Mouse (Mus musculus): ENCODE measurements around the gene Slc43a3. TPM values are rescaled to one million over a fixed set of nuclear protein-coding genes. Genes with fewer than 3 reads are reported as not detected.
A peak's percentile ranks its signal among the peaks of the same experiment; 100 is the strongest.
"Not testable (repeated sequence)": the region's sequence is repeated elsewhere in the genome, so short reads cannot be mapped to it uniquely, and the experiment has no call there.

Slc43a3 gene
- 29.1 and 30.0 TPM in 2 replicates for polyA plus RNA-seq (2015; fragmentation: Nextera tagmentation; extraction: Ambion mirVana)

GRCm38 (mm10) chr2:84936474-84937429 is at the start of gene Slc43a3:
Gene Slc43a3, plus strand, starts transcription at chr2:84936579.
- DNase-seq (ENCODE audit: low spot score) = peak; percentile 64

GRCm38 (mm10) chr2:84886821-84887281 is 49.5 kb upstream of the Slc43a3 start:
- no peak for DNase-seq (ENCODE audit: low spot score)

- DNase-seq (ENCODE audit: low spot score) = peak; percentile 58
These were observed 48.7 kb upstream of the Slc43a3 start for GRCm38 (mm10) chr2:84887411-84888271.

GRCm38 (mm10) chr2:84888657-84889315 is 47.6 kb upstream of the Slc43a3 start:
- DNase-seq (ENCODE audit: low spot score) = peak; percentile 79

GRCm38 (mm10) chr2:84889316-84890044 is 46.9 kb upstream of the Slc43a3 start:
- DNase-seq (ENCODE audit: low spot score) = peak; percentile 37

GRCm38 (mm10) chr2:84890045-84890340 is 46.4 kb upstream of the Slc43a3 start:
- peak; percentile 69 for DNase-seq (ENCODE audit: low spot score)

- DNase-seq (ENCODE audit: low spot score) = no peak
These were observed 43.0 kb upstream of the Slc43a3 start for GRCm38 (mm10) chr2:84893359-84893758.

- DNase-seq (ENCODE audit: low spot score) = no peak
These were observed 40.7 kb upstream of the Slc43a3 start for GRCm38 (mm10) chr2:84895495-84896198.

GRCm38 (mm10) chr2:84896686-84897085 is 39.7 kb upstream of the Slc43a3 start:
- DNase-seq (ENCODE audit: low spot score) = not testable (repeated sequence)

GRCm38 (mm10) chr2:84912722-84913121 is 23.7 kb upstream of the Slc43a3 start:
- no peak for DNase-seq (ENCODE audit: low spot score)

- no peak for DNase-seq (ENCODE audit: low spot score)
These were observed 22.5 kb upstream of the Slc43a3 start for GRCm38 (mm10) chr2:84913881-84914280.

GRCm38 (mm10) chr2:84915330-84915729 is 21.0 kb upstream of the Slc43a3 start:
- DNase-seq (ENCODE audit: low spot score) = no peak

- DNase-seq (ENCODE audit: low spot score) = no peak
These were observed 19.6 kb upstream of the Slc43a3 start for GRCm38 (mm10) chr2:84916548-84917320.

GRCm38 (mm10) chr2:84918188-84918587 is 18.2 kb upstream of the Slc43a3 start:
- DNase-seq (ENCODE audit: low spot score) = no peak

GRCm38 (mm10) chr2:84919601-84920108 is 16.7 kb upstream of the Slc43a3 start:
- no peak for DNase-seq (ENCODE audit: low spot score)

GRCm38 (mm10) chr2:84930186-84930585 is 6.2 kb upstream of the Slc43a3 start:
- DNase-seq (ENCODE audit: low spot score) = no peak

- DNase-seq (ENCODE audit: low spot score) = no peak
These were observed 2.3 kb upstream of the Slc43a3 start for GRCm38 (mm10) chr2:84933992-84934648.

- DNase-seq (ENCODE audit: low spot score) = no peak
These were observed 1.8 kb upstream of the Slc43a3 start for GRCm38 (mm10) chr2:84934649-84935007.

GRCm38 (mm10) chr2:84935065-84935464 is 1.3 kb upstream of the Slc43a3 start:
- DNase-seq (ENCODE audit: low spot score) = no peak
